Mouse (Mus musculus) cerebellum, postnatal 10 days (tissue): ENCODE measurements at regions not wholly inside any gene's neighbourhood (a gene's known extent, or its start where the extent isn't known, plus 50 kb on each side); places are given as distances from the start of the nearest gene placed in this dataset.

Experiments
- DNase-seq, 2 experiments: peaks; one replicate each; pipeline ENCODE4 v3.0.0; 2021; ENCODE audit warnings: mixed read lengths in 2 of 2

DNA sequence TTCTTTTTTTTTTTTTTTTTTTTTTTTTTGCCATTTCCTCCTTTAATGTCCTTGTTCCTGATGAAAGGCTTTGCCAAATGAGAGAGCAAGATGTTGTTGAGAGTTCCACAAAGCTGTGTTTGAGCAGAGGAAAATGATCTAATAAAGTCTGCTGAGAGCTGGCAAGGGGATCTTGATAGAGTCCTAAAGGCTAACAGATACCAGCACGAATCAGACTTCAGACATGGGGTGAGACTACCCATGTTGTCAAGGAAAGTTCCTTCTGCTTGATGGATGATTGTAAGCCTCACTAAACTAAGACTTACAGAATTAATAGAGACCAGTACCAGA is 665.2 kb upstream of the Fam92a start:
- DNase-seq = no peak

DNA sequence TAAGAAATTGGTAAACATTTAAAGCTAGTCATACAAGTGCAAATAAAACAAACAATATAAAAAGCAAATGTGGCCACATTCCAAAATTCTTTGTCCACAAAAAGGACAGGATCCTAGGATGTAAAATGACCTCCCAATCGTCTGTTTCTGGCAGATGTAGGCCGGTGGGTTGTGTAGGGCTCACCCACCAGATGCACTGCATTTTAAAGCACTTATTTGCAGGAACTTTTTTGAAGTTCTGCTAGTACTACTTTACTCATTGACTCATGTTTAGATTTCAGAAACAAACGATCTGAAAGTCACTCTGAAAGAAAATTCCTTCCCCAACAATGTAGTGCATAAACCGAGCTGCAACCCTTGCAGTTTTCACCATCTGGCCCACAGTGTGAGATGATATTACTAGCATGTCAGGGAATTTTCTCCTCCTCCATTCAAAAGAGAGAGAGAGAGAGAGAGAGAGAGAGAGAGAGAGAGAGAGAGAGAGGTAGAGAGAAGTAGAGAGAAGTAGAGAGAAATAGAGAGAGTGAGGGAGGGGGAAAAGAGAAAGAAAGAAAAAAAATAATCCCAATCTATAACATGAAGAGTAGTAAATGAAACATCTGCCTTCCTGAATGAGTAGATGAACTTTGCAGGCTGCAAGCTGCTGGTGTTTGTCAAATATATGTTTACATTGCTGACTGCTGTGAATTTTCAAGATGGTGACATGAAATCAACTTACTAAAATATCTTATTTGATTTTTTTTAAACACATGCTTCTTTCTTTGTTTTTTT is 664.7 kb upstream of the Fam92a start:
- DNase-seq = no peak

DNA sequence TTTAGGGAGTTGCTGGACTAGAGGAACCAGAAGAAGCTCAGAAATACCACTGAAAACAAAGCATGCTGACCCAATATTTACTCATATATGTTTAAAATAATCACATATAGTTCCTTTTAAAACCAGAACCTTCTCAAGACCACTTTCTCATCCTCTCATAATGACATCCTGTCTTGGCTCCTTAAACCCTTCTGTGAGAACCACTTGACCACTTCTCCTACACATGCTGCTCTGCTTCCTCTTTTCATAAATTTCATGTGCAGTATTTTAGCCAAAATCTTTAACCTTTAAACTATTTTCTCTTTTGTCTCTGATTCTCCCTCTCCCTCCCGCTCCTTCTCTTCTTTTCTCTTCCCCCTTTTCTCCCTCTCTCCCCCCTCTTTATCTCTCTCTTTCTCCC is 654.6 kb upstream of the Fam92a start:
- no peak for DNase-seq

DNA sequence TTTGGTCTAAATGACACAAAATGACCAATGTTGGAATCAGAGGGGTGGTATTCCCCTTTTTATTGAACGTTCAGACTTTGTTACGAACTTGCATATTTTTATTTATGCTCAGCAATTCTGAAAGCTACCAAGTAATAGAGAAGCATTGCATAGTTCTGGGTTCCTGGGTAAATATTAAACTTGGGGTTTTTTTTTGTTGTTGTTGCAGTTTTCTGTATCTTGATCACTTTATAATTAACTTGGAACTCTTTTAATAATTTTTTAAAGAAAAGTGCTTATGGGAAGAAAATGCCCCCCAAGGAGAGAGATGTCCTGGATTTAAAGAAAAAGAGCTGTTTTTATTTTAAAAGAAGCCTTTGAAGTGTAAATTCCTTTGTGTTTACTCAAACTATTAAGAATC is 642.4 kb upstream of the Fam92a start:
- DNase-seq = no peak

DNA sequence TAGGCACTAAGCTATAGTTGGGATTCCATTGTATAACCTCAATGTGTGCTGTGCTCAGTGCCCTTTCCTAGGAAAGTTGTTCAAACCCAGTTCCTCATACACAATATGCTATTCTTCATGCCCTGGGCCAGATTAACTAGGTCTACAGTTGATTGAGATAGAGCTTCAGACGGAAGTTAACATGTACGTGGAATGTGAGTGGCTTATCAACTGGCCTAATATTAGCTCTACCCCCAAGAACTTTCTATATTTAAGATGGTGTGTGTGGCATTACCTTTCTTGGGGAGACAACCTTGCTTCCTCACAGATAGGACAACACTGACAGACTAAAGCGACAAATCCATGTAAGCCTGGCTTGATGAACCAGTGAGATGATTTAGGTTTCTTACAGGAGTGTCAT is 629.4 kb upstream of the Fam92a start:
- no peak for DNase-seq

DNA sequence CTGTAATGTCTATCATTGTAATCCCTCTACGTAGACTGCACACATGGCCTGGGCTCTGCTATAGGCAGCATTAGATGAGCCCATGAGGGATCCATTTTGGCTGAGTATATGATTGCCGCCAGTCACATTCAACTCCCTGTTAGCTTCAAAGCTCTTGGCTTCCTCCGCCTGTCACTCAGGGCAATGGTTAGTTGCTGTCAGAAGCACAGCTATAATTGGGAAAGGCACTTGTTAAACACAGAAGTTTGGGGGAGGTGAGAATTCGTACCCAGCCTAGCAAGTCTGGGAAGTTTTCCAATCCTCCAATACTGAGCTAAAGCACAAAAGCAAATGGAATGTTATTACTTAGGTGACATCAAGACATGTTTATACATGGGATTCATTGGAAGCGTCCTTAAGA is 627.7 kb upstream of the Fam92a start:
- no peak for DNase-seq

DNA sequence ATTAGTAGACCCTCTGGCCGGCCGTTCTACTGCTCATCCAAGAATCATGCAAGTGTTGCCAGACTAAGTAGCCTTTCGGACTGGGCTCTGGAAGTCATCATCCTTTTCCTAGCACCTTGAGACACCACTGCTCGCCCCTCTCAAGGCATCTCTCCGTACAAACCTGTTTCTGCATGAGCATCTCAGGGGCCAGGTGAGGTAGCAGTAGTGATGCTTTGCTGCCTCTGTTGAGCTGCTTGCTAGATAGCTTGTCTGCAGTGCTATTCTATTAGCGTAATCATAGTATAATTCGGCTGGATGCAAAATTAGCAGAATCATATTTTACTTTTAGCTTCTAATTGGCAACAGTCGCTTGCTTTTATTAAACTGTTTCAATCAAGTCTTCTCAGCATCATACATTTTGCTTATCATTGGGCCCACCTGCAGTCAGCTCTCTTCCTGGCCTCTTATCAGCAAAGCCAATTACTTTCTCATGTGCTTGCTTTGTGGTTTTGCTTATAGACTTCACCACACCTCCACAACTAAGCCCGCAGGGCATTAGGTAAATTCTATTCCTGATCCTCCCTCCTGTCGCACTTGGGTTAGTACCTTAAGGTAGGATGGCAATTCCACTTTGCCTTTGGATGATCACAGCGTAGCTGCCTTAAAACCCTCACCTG is 621.1 kb upstream of the Fam92a start:
- DNase-seq = peak; percentile 19 to 20

DNA sequence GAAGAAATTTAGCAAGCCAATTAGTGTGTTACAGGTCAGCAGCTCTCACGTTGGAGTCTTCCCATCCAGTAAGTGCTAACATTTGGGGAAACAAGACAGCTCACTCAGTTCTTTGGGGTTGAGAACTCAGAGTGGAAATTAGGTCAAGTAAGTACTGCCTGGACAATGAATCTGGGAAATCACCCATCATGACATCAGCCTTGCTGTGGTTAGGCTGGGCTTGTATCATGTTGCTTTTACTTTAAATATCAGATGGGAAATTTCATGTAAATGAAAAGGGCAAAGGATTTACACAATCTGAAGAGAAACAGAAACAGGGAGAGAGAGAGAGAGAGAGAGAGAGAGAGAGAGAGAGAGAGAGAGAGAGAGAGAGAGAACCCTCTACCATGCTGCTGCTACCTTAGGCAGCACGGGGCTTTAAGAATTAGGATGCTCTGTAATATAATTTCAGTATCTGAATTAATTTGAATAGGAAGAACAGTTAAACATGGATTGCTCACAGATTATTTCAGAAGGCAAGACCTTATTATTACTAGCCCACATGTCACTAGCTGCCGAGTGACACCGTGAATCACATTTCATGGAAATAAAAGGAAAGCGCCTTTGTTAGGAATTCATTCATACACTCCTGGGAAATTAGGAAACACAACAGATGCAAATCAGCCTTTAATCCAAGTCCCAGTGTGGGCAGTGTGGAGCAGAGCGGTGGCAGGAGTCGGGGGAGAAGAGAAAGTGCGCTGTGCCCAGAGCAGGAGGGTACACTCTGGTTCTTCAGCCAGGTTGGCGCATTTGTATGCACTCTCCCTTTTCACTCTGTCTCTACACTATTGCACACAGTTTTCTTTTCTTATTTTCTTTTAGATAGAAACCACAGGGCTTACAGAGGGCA is 620.2 kb upstream of the Fam92a start:
- DNase-seq = peak; percentile 29 to 35

DNA sequence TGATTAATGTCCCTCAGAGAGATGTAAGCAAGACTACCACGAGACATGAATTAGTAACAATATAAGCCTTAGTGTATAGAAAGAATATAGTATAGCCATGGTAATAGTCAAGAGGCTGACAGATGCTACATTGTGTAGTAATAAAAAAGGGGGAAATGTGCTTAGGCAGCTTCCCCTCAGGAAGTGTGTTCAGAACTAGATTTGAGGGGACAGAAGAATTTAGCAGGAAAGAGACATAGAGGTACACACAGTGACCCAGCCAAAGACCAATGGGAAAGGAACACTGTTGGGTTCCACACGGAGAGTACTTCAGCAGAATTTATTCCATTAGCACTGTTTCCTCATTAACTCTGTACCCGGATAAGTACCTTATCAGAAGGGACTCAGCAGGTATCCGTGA is 614.0 kb upstream of the Fam92a start:
- DNase-seq = no peak

DNA sequence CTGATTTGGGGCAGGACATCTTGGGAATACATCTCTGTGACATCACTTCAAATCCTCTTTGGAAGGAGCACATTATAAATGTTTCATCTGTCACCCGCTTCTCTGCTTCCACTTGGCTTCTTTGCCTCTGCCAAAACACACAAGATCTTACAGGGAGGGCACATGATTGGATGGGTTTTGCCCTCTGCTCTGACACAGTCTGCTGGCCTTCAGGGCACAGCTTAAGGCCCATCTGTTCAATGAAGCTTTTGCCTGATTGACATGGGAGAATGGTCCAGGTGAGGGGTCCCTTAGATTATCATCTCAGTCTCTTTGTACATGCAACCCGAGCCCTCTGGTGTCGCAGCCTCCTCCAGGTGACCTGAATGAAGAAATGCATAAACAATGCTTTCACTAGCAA is 612.7 kb upstream of the Fam92a start:
- peak; percentile 38 to 61 for DNase-seq

DNA sequence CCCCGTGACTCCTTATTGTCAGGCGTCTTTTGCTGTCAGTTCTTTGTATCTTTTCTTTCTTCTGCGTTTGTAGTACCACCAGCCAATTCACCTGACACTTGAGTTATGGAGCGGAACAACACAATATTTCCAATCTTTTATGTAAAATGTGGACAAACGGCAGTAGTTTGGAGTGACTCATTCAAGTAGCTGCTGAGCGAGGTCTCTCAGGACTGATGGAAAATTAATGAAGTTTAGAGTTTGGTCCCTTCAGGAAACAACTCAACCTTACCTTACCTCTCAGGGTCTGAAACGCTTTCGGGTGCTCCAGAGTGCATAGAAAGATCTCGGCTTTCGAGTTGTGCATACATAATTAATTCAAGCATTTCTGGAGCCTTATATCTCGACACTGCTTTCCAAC is 612.3 kb upstream of the Fam92a start:
- DNase-seq = no peak

DNA sequence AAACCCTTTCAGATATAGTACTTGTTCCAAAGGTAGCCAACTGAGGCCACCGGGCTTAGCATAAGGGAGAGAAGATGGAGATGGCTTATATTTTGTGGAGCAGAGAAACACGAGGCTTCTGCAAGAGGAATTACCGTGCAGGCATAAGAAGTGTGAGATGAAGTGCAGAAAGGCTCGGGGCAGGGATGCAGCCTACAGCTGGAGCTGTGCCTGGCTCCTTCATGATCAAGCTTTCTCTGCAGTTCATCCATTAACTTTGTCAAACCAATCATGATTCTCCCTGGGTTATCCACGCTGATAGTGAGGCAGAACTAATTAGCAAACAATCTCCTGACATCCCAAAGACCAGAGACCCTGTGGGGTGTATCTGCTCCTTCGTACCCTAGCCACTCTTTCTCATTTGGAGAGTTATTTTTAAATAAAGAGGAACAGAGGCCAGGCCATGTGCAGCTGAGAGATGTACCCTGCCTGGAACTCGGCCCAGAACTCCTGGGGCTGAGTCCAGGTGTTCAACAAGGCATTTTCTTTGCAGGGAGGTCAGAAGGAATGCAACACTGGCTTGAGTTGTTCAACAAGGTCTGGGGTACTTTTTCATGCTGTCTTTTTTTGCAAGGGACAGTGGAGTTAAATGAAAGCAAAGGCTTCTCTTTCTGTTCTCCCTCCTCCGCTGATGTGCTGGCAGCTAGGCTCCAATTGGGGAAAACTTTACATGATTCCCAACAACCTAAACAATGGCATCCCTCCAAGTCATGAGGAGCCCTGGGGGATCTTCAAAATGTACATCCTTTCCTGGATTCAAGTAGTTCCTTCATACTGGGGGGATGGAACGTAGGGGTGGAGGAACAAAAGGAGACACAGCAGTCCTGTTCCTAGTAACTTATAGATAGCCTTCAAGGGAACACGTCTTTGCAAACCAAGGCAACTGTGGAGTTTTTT is 610.4 kb upstream of the Fam92a start:
- DNase-seq = peak in 1 of 2 experiments; percentile 25

DNA sequence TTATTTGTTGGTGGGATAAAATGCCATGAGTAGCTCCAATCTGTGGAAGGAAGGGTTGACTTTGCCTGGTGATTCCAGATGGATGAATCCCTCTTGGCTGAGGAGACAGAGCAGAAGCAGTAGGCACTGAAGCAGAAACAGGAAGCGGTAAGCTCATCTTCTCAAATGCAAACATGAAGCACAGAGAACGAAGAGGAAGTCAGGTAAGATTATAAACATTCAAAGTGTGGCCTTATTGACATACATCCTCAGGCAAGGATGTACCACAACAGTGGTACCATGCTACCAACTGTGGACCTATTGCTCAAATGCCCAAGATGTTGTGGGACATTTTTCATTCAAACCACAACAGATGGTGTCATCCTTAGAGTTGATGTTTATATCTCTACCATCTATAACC is 608.4 kb upstream of the Fam92a start:
- DNase-seq = peak; percentile 20 to 27

DNA sequence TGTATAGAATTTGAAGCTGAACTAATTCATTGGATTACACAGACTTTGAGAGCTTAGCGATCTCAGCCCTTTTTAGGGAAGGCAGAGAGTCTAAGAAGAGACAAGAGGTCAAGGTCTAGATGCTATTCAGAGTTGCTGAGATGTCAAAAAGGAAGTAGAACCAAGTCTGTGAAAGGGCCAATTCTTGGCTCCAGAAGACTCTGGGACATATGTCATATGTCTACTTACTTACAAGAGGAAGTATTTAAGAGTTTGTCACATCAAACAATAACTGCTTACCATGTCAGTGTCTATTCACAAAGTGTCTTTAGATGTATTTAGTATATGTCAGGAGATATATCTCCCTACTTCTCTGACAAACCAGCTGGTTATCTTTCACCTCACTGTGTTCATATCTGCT is 607.4 kb upstream of the Fam92a start:
- no peak for DNase-seq

DNA sequence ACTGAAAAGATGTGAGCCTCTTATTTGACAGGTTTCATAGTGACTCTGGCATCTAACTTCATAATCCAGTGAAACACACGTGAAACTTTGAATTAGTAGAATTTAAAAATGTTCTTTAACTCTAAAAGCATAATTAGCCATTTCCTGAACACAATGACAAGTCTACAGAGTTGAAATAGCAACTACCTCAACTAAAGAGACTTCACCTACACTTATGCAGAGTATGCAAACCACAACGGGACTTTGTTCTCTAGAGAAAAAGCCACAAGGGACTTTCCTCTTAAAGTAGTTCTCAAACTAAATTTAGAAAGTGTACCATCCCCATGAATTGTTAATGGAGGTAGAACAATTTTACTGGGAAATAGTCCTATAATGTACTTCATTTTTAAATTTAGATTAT is 606.3 kb upstream of the Fam92a start:
- no peak for DNase-seq

DNA sequence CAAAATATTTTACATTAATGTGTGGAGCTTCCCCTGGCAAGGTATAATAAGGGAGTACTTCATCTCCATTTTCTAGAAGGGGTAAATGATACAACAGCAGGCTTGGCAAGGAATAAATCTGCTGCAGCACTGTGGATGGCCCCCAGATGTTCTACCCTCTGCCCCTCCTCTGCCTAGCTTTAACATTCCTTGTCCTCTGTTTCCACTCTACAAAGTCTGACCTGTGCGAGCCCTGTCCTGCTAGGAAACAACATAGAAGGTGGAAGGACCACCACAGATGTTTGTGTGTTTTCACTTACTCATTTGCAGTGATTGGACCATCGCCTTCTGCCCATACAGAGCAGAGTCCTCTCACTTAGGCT is 604.4 kb upstream of the Fam92a start:
- DNase-seq = no peak

DNA sequence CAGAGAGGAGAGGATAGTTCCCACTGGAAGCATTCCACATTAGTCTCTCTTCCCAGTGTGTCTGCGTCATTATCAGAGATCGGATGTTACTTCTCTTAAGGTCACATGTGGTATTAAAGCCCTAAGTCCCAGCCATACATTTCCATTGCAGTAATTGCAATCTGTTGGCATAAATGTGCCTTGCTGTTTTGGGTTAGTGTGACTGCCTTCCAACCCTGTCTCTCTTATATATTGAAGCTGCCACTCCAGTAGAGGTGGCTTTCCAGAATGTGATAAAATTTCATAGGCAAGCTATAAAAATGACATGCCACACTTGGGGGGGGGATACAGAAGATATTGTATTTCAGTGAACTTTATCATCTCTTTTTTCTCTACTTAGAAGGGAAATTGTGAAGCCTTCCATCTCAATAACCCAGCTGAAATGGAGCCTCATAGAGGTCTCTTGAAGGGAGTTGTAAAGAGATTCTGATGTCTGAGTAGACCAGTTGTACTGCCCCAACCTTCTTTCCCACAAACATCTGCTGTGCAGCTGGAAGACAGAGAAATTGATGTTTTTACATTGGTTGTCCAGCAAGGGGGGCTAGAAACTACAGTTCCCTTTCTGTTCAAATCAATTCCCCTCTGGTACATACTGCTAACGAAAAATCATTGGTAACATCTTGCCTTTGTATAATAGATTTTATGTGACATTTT is 603.9 kb upstream of the Fam92a start:
- no peak for DNase-seq

DNA sequence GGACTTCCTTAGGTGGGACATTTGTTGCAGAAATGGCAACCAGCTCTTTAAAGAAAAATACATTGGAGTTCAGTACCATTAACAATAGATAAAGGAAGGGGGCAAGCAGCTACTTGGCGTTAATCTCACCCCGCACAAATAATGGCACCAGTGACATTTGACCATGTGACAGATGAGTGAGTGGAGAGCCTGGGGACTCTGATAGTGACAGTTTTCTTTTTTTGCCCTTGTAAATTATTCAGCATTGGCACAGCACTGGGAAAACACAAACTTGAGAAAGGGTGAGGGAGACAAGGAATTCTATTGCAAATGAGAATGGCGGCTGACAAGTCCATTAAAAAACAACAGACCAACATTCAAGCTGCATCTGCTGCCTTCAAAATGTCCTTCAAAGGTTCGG is 603.3 kb upstream of the Fam92a start:
- no peak for DNase-seq

DNA sequence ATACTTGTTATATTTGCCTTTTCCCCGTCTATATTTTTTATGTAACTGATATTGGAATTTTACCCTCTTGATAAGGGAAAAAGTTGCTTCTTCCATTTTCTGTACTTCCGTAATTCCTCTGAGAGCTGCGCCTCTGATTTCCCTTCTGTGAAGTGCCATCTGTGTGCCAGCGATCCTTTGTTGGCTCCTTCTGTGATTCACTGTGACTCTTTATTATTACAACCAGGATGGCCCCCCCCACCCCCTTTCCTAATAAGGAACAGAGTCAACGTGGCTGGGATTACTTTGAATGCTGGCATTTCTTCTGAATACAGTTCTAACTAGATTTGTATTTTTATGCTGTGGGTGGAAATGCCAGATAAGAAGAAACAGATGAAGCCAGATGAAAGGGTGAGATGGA is 602.9 kb upstream of the Fam92a start:
- peak in 1 of 2 experiments; percentile 22 for DNase-seq

DNA sequence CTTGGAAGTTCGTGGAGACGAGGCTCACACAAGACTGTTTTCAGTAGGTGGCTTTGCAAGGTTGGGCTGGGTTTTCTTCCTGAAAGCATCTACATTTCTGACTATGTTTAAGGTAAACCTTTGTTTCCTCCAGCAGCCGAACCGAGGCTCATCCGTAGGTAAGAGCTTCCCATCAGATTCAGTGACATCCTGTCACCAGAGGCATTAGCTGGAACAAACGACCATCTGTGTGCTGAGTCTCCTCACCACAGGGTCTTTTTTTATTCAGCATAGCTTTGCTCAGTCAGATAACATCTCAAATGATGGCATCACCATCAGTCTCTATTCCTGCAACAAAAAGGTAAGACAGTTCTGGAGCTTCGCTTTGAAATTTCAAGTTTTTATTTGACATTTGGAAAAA is 601.4 kb upstream of the Fam92a start:
- DNase-seq = no peak

DNA sequence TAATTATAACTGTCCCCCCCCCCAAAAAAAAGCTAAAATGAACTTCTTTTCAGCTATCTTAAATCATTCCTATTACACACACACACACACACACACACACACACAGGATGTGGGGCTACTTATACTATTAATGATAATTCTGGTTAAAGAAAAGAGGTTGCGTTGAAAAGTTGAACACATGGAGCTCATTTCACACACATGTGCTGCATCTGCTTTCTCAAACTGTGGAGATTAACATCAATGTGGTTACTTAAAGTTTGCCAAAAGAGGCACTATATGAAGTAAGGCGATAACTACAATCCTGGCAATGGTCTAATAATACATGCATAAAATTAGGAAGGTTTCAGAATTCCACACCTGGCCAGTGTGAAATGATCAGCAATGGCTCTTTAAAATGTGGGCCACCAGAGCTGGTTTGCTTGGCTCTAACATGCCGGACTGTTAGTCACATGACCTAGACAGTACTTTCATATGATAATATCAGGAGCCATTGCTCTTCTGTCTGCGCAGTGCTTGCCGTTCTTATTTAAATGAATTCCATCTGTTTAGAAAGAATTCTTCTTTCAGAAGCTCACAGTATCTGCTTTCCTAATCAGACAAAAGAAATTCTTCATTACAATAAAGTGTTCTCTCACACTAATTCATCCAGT is 598.4 kb upstream of the Fam92a start:
- no peak for DNase-seq

DNA sequence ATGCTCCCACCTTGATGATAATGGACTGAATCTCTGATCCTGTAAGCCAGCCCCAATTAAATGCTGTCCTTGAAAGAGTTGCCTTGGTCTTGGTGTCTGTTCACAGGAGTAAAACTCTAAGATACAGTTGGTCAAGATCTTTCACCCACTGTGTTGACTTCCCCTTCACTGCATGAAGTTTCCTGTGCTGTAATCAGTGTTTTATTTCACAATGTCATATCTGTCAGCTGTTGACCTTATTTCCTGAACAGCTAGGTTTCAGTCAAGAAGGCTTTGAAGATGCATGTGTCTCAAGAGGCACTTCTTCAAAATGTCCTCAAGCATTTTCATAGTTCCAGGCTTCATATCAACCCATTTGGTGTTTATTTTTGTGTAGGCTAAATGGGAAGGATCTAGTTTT is 597.3 kb upstream of the Fam92a start:
- no peak for DNase-seq
